ENCODE assay signal across 16 mouse cellular contexts in genomic region chr16:93584976-93585702, GRCm38 (mm10). TPM values are rescaled to one million over a fixed set of nuclear protein-coding genes. Genes with fewer than 3 reads are reported as not detected.
A peak's percentile ranks its signal among the peaks of the same experiment; 100 is the strongest.
DNase-seq lines count a peak whose midpoint lies in the region; ATAC-seq and TF ChIP-seq lines count a peak whose summit lies in the region.
"Had no signal": no experiment of that assay in that cellular context is flagged by ENCODE, and none has a peak within 500 bp of the region (broad histone marks: within the 10 kb centered on the region; RNA-seq: fewer than 3 reads in every experiment).

No protein-coding gene starts in this region.

- H3K4me2 ChIP-seq in intestine, postnatal 0 days (replicated peaks; ENCODE audit: low read depth), result no peak overlapping the region
- H3K4me2 ChIP-seq in intestine, embryonic 15.5 days (replicated peaks), result no peak overlapping the region
- H3K4me2 ChIP-seq: embryonic facial prominence, embryonic 12.5 days had no signal

- TF ChIP-seq CTCF in intestine, postnatal 0 days (IDR thresholded peaks at IDR 0.05; ENCODE audit: low read depth), result no peak

- H3K4me1 ChIP-seq in intestine, postnatal 0 days (replicated peaks; ENCODE audit: control insufficient read depth, insufficient read depth, low read length), result no peaks in the 10 kb centered on the region
- no peaks in the 10 kb centered on the region for H3K4me1 ChIP-seq in intestine, embryonic 15.5 days (replicated peaks)

- no peak overlapping the region for H3K4me3 ChIP-seq in intestine, postnatal 0 days (ENCODE audit: low read depth, low read length)
- H3K4me3 ChIP-seq in intestine, embryonic 15.5 days (replicated peaks), result no peak overlapping the region
- H3K4me3 ChIP-seq: embryonic facial prominence, embryonic 12.5 days had no signal

- ATAC-seq in intestine, postnatal 0 days, result 0 out of 2 replicates have a peak, but pooled peaks have one; percentile 31
- no peak for ATAC-seq in intestine, embryonic 15.5 days
- ATAC-seq in megakaryocyte progenitor cell, adult 5-6 weeks (replicated peaks; ENCODE audit: poor library complexity), result peak; percentile 29

- H3K9me3 ChIP-seq in intestine, postnatal 0 days (ENCODE audit: control insufficient read depth), result no peaks in the 10 kb centered on the region
- no peaks in the 10 kb centered on the region for H3K9me3 ChIP-seq in intestine, embryonic 15.5 days
- H3K9me3 ChIP-seq: embryonic facial prominence, embryonic 12.5 days had no signal

- H3K27me3 ChIP-seq in intestine, postnatal 0 days (replicated peaks; ENCODE audit: control insufficient read depth, insufficient read depth, low read length), result no peaks in the 10 kb centered on the region
- no peaks in the 10 kb centered on the region for H3K27me3 ChIP-seq in intestine, embryonic 15.5 days (replicated peaks)
- H3K27me3 ChIP-seq: CH12.LX; embryonic facial prominence, embryonic 12.5 days had no signal

- peaks cover 14% of the 10 kb centered on the region; the same call in 1 of the 2 replicates for H3K36me3 ChIP-seq in intestine, postnatal 0 days (ENCODE audit: control insufficient read depth, insufficient read depth)
- H3K36me3 ChIP-seq in intestine, embryonic 15.5 days, result peaks cover 4% of the 10 kb centered on the region; the same call in 1 of the 2 replicates

- 77% methylated on average over 24 of the region's 24 CpGs for WGBS in intestine, postnatal 0 days
- WGBS in intestine, embryonic 15.5 days, result 80% methylated on average over 24 of the region's 24 CpGs

- DNase-seq in lung, postnatal 36 days, result peak; percentile 34
- DNase-seq in lung, adult 18-20 months, result no peak
- DNase-seq in R1 (ENCODE audit: low read depth, low spot score), result peak; percentile 54
- no peak for DNase-seq in c-Kit-positive CD71-positive TER-119-positive erythroid progenitor cells, embryonic 14.5 days (ENCODE audit: low spot score)
- DNase-seq in adrenal gland, adult 18-20 months (ENCODE audit: low spot score in 2 of 2), result no peak
- DNase-seq: cerebellum, postnatal 10 days; kidney, adult 11 months; midbrain, embryonic 14.5 days had no signal

- H3K9ac ChIP-seq in intestine, postnatal 0 days (ENCODE audit: low read depth, low read length), result no peak overlapping the region
- H3K9ac ChIP-seq in intestine, embryonic 15.5 days, result no peak overlapping the region
- H3K9ac ChIP-seq: embryonic facial prominence, embryonic 12.5 days; liver, embryonic 14.5 days had no signal

- no peak overlapping the region for H3K27ac ChIP-seq in intestine, postnatal 0 days (ENCODE audit: low read depth, low read length)
- no peak overlapping the region for H3K27ac ChIP-seq in intestine, embryonic 15.5 days
- H3K27ac ChIP-seq: embryonic facial prominence, embryonic 12.5 days; liver, embryonic 14.5 days had no signal

RNA-seq across cellular contexts. Expression of gene Setd4, which starts 18.7 kb away (rescaled TPM):
- polyA plus RNA-seq in intestine, postnatal 0 days (2015; fragmentation: Nextera tagmentation; extraction: Ambion mirVana), result 4.3 and 5.6 TPM in 2 replicates
- 8.7 and 9.9 TPM in 2 replicates for polyA plus RNA-seq in intestine, embryonic 15.5 days (2015; fragmentation: Nextera tagmentation; extraction: Ambion mirVana)
- 6.8 and 8.0 TPM in 2 replicates for total RNA-seq in megakaryocyte progenitor cell, adult 5-6 weeks (2015)
- 2.4 and 7.6 TPM in 2 replicates for total RNA-seq in megakaryocyte progenitor cell, adult 5-6 weeks (2017)
- 1 to 10 TPM; 2.9 to 8.1 TPM for total RNA-seq in adrenal gland, adult 18-20 months (2021)

RNA-seq across cellular contexts. Expression of gene Cbr1, which starts 20.5 kb away (rescaled TPM):
- 395 and 423 TPM in 2 replicates for polyA plus RNA-seq in intestine, postnatal 0 days (2015; fragmentation: Nextera tagmentation; extraction: Ambion mirVana)
- 119 and 122 TPM in 2 replicates for polyA plus RNA-seq in intestine, embryonic 15.5 days (2015; fragmentation: Nextera tagmentation; extraction: Ambion mirVana)
- total RNA-seq in megakaryocyte progenitor cell, adult 5-6 weeks (2015), result 20.7 and 27.4 TPM in 2 replicates
- 15.2 and 16.7 TPM in 2 replicates for total RNA-seq in megakaryocyte progenitor cell, adult 5-6 weeks (2017)
- total RNA-seq in adrenal gland, adult 18-20 months (2021), result 10 to 100 TPM; 71.0 to 89.8 TPM

RNA-seq across cellular contexts. Expression of gene Gm5678, which starts 42.8 kb away (rescaled TPM):
- polyA plus RNA-seq in intestine, postnatal 0 days (2015; fragmentation: Nextera tagmentation; extraction: Ambion mirVana), result 0.16 TPM in 1 of 2 replicates, not detected in the other
- not detected in 2 replicates for polyA plus RNA-seq in intestine, embryonic 15.5 days (2015; fragmentation: Nextera tagmentation; extraction: Ambion mirVana)
- total RNA-seq in megakaryocyte progenitor cell, adult 5-6 weeks (2015), result not detected in 2 replicates
- not detected in 2 replicates for total RNA-seq in megakaryocyte progenitor cell, adult 5-6 weeks (2017)
- total RNA-seq in adrenal gland, adult 18-20 months (2021), result 1 to 10 TPM; 4.1 to 4.4 TPM
- total RNA-seq: CH12.LX had no signal
- polyA plus RNA-seq: embryonic facial prominence, embryonic 12.5 days; forebrain, embryonic 11.5 days; liver, embryonic 14.5 days; midbrain, embryonic 14.5 days; neural tube, embryonic 14.5 days had no signal

Comparison
In these comparisons a context has a peak if more than half of its experiments do, and no peak if none do; other contexts are left out.
1. DNase-seq: peak in lung, postnatal 36 days (single experiment) and R1 (single experiment); none in lung, adult 18-20 months (0 of 2), c-Kit-positive CD71-positive TER-119-positive erythroid progenitor cells, embryonic 14.5 days (single experiment) and adrenal gland, adult 18-20 months (0 of 2).
2. RNA of gene Gm5678, which starts 42.8 kb away (total RNA-seq): 4.1 to 4.4 TPM in adrenal gland, adult 18-20 months; not detected in megakaryocyte progenitor cell, adult 5-6 weeks; every median in the first group is over 4 times any median in the second.